ENCODE assay signal across 8 mouse cellular contexts in the genomic region with DNA sequence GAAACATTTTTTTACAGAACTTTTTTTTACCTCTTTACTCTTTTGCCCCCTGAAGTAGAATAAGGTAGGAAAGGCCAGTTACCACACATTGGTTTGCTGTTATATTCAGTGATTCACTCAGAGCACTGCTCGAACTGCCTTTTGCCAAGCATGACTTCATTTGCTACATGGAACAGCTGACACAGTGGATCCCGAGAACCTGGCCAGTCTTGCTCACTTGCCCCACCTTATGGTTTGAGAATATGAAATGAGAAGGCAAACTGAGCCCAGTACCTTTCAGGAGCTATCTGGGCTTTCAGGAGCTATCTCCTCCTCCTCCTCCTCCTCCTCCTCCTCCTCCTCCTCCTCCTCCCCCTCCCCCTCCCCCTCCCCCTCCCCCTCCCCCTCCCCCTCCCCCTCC. TPM values are rescaled to one million over a fixed set of nuclear protein-coding genes. Genes with fewer than 3 reads are reported as not detected.
DNase-seq lines count a peak whose midpoint lies in the region; ATAC-seq lines count a peak whose summit lies in the region.

No protein-coding gene starts in this region.

- H3K9ac ChIP-seq in kidney, embryonic 15.5 days = no peak overlapping the region

- H3K27me3 ChIP-seq in kidney, embryonic 15.5 days = no peaks in the 10 kb centered on the region
- no peaks in the 10 kb centered on the region for H3K27me3 ChIP-seq in midbrain, embryonic 10.5 days (ENCODE audit: low read depth, poor library complexity, severe bottlenecking)

- 45% methylated on average over 2 of the region's 2 CpGs for WGBS in kidney, embryonic 15.5 days
- 65% methylated on average over 2 of the region's 2 CpGs for WGBS in midbrain, embryonic 10.5 days

- no peaks in the 10 kb centered on the region for H3K9me3 ChIP-seq in kidney, embryonic 15.5 days (replicated peaks)
- H3K9me3 ChIP-seq in midbrain, embryonic 10.5 days (replicated peaks) = no peaks in the 10 kb centered on the region

- H3K36me3 ChIP-seq in kidney, embryonic 15.5 days = peaks cover 9% of the 10 kb centered on the region; the same call in 1 of the 2 replicates
- H3K36me3 ChIP-seq in midbrain, embryonic 10.5 days = peaks cover 30% of the 10 kb centered on the region

- no peak for ATAC-seq in kidney, embryonic 15.5 days (replicated peaks; ENCODE audit: low FRiP score)

- H3K4me2 ChIP-seq in kidney, embryonic 15.5 days = no peak overlapping the region

- no peak overlapping the region for H3K4me3 ChIP-seq in kidney, embryonic 15.5 days (replicated peaks)
- H3K4me3 ChIP-seq in midbrain, embryonic 10.5 days = no peak overlapping the region

- peak; percentile 23 for DNase-seq in kidney, adult 18-20 months
- peak; percentile 66 for DNase-seq in MN1 (ENCODE audit: low spot score)
- DNase-seq in c-Kit-positive CD71-positive TER-119-negative erythroid progenitor cells, embryonic 14.5 days (ENCODE audit: low read depth) = peak; percentile 21
- DNase-seq in kidney, adult 9 months = peak; percentile 53
- no peak for DNase-seq in spleen, adult 18-20 months
- no peak for DNase-seq in urinary bladder, adult 2 months (ENCODE audit: low spot score)
- no peak for DNase-seq in midbrain, embryonic 10.5 days (ENCODE audit: low spot score)

- H3K4me1 ChIP-seq in kidney, embryonic 15.5 days = no peaks in the 10 kb centered on the region
- H3K4me1 ChIP-seq in midbrain, embryonic 10.5 days = no peaks in the 10 kb centered on the region

- no peak overlapping the region for H3K27ac ChIP-seq in kidney, embryonic 15.5 days
- no peak overlapping the region for H3K27ac ChIP-seq in midbrain, embryonic 10.5 days (replicated peaks)

RNA-seq across cellular contexts. Expression of gene Ppp6r2, which starts 22.2 kb away (rescaled TPM):
- polyA plus RNA-seq in kidney, embryonic 15.5 days (2015; fragmentation: Nextera tagmentation; extraction: Ambion mirVana) = 22.7 and 26.9 TPM in 2 replicates
- 29.1 and 41.4 TPM in 2 replicates for polyA plus RNA-seq in urinary bladder, adult 2 months (2012; rRNA removed)
- 25.4 and 41.8 TPM in 2 replicates for polyA plus RNA-seq in midbrain, embryonic 10.5 days (2016; fragmentation: Nextera tagmentation; extraction: Ambion mirVana)

RNA-seq across cellular contexts. Expression of gene Dennd6b, which starts 37.3 kb away (rescaled TPM):
- 17.0 and 19.2 TPM in 2 replicates for polyA plus RNA-seq in kidney, embryonic 15.5 days (2015; fragmentation: Nextera tagmentation; extraction: Ambion mirVana)
- 16.0 and 23.8 TPM in 2 replicates for polyA plus RNA-seq in urinary bladder, adult 2 months (2012; rRNA removed)
- polyA plus RNA-seq in midbrain, embryonic 10.5 days (2016; fragmentation: Nextera tagmentation; extraction: Ambion mirVana) = 27.7 and 37.3 TPM in 2 replicates

RNA-seq across cellular contexts. Expression of gene Plxnb2, which starts 53.0 kb away (rescaled TPM):
- 138 and 160 TPM in 2 replicates for polyA plus RNA-seq in kidney, embryonic 15.5 days (2015; fragmentation: Nextera tagmentation; extraction: Ambion mirVana)
- 171 and 187 TPM in 2 replicates for polyA plus RNA-seq in urinary bladder, adult 2 months (2012; rRNA removed)
- polyA plus RNA-seq in midbrain, embryonic 10.5 days (2016; fragmentation: Nextera tagmentation; extraction: Ambion mirVana) = 130 and 144 TPM in 2 replicates

Comparison
In these comparisons a context has a peak if more than half of its experiments do, and no peak if none do; other contexts are left out.
1. DNase-seq: peak in kidney, adult 18-20 months (single experiment), MN1 (single experiment), c-Kit-positive CD71-positive TER-119-negative erythroid progenitor cells, embryonic 14.5 days (single experiment) and kidney, adult 9 months (single experiment); none in spleen, adult 18-20 months (0 of 2), urinary bladder, adult 2 months (single experiment) and midbrain, embryonic 10.5 days (single experiment).